Mouse (Mus musculus): ENCODE data around the gene Slc25a34.

DNA sequence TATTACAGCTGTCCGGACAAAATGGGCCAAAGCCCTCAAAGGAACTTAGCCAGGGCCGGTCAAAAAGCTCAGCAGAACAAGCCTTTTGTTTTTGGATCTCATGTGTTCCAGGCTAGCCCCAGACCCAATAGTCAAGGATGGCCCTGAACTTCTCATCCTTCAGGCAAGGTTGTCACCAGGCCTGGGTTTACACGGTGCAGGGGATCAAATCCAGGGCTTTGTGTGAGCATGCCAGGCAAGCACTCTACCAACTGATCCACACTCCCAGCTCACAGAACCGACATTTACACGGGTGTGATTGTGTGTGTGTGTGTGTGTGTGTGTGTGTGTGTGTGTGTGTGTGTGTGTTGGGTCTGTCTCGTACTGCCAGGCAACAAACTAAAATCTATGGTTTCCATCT, 6.8 kb downstream of the Slc25a34 start:
- TF ChIP-seq CTCF (IDR thresholded peaks at IDR 0.05), result no peak
- TF ChIP-seq EP300 (IDR thresholded peaks at IDR 0.05), result no peak
